Mouse (Mus musculus) lung, adult 2 months (tissue): ENCODE data around the gene Gse1.

ENCODE experiments used
- CTCF ChIP-seq: fragments of 200-500 bp; IDR thresholded peaks from 2 replicates; pipeline ENCODE4 v1.5.1; 2011; ENCODE audit warnings: mild to moderate bottlenecking, low read length, control low read depth; ENCODE audit not compliant: insufficient read depth
- POLR2A ChIP-seq: fragments of 200-500 bp; IDR thresholded peaks from 2 replicates; pipeline ENCODE4 v1.6.1; 2011; ENCODE audit warnings: low read depth, mild to moderate bottlenecking, control low read depth, low read length, borderline replicate concordance; ENCODE audit errors: extremely low read depth

- TF ChIP-seq CTCF (no peak), POLR2A (no peak)
Measured at GRCm38 (mm10) chr8:120433734-120434133, 205.5 kb downstream of the Gse1 start.
